ENCODE assay signal across 9 mouse cellular contexts in genomic region chr9:78024823-78025222, GRCm38 (mm10). TPM values are rescaled to one million over a fixed set of nuclear protein-coding genes. Genes with fewer than 3 reads are reported as not detected.
DNase-seq lines count a peak whose midpoint lies in the region; ATAC-seq lines count a peak whose summit lies in the region.
"Had no signal": no experiment of that assay in that cellular context is flagged by ENCODE, and none has a peak within 500 bp of the region (broad histone marks: within the 10 kb centered on the region; RNA-seq: fewer than 3 reads in every experiment).

No protein-coding gene starts in this region.

- H3K4me2 ChIP-seq in liver, embryonic 11.5 days: no peak overlapping the region
- H3K4me2 ChIP-seq in forebrain, embryonic 12.5 days: no peak overlapping the region
- no peak overlapping the region for H3K4me2 ChIP-seq in midbrain, embryonic 15.5 days
- H3K4me2 ChIP-seq: embryonic facial prominence, embryonic 13.5 days had no signal

- intact Hi-C loops in left cerebral cortex, postnatal 10 days (cut with DNase I): loop anchor here (2.0 kb wide), 1 partner anchor 220 kb away; no protein-coding TSS in a partner anchor

- no peak overlapping the region for H3K9ac ChIP-seq in liver, embryonic 11.5 days (ENCODE audit: low read depth, low read length)
- no peak overlapping the region for H3K9ac ChIP-seq in forebrain, embryonic 12.5 days
- H3K9ac ChIP-seq in midbrain, embryonic 15.5 days: no peak overlapping the region
- H3K9ac ChIP-seq: embryonic facial prominence, embryonic 13.5 days had no signal

- 20% methylated on average over 3 of the region's 3 CpGs for WGBS in liver, embryonic 11.5 days
- WGBS in forebrain, embryonic 12.5 days: 21% methylated on average over 3 of the region's 3 CpGs
- WGBS in midbrain, embryonic 15.5 days: 18% methylated on average over 3 of the region's 3 CpGs

- no peaks in the 10 kb centered on the region for H3K9me3 ChIP-seq in liver, embryonic 11.5 days (ENCODE audit: control insufficient read depth, low read length)
- no peaks in the 10 kb centered on the region for H3K9me3 ChIP-seq in forebrain, embryonic 12.5 days
- H3K9me3 ChIP-seq in midbrain, embryonic 15.5 days: no peaks in the 10 kb centered on the region
- H3K9me3 ChIP-seq: embryonic facial prominence, embryonic 13.5 days had no signal

- no peak for ATAC-seq in liver, embryonic 11.5 days (replicated peaks; ENCODE audit: low FRiP score)
- ATAC-seq in forebrain, embryonic 12.5 days (ENCODE audit: low FRiP score): peak; percentile 70; the same call in 1 of the 2 replicates
- ATAC-seq in midbrain, embryonic 15.5 days (replicated peaks): peak; percentile 75

- no peaks in the 10 kb centered on the region; the same call in 1 of the 2 replicates for H3K27me3 ChIP-seq in liver, embryonic 11.5 days (replicated peaks; ENCODE audit: control insufficient read depth, insufficient read depth, low read length)
- 0 out of 2 replicates have a peak, but pooled peaks cover 3% of the 10 kb centered on the region for H3K27me3 ChIP-seq in forebrain, embryonic 12.5 days
- no peaks in the 10 kb centered on the region for H3K27me3 ChIP-seq in midbrain, embryonic 15.5 days (replicated peaks)
- no peaks in the 10 kb centered on the region for H3K27me3 ChIP-seq in splenic B cell, adult 2 months (ENCODE audit: control insufficient read depth, insufficient read depth, low read length, poor library complexity, severe bottlenecking)
- H3K27me3 ChIP-seq: embryonic facial prominence, embryonic 13.5 days had no signal

- H3K4me1 ChIP-seq in liver, embryonic 11.5 days (replicated peaks; ENCODE audit: control insufficient read depth, insufficient read depth, low read length): no peaks in the 10 kb centered on the region; the same call in 1 of the 2 replicates
- H3K4me1 ChIP-seq in forebrain, embryonic 12.5 days: peaks cover 10% of the 10 kb centered on the region
- H3K4me1 ChIP-seq in midbrain, embryonic 15.5 days: no peaks in the 10 kb centered on the region

- H3K27ac ChIP-seq in liver, embryonic 11.5 days (ENCODE audit: low read depth, low read length): no peak overlapping the region
- H3K27ac ChIP-seq in forebrain, embryonic 12.5 days: no peak overlapping the region
- H3K27ac ChIP-seq in midbrain, embryonic 15.5 days: no peak overlapping the region
- H3K27ac ChIP-seq: embryonic facial prominence, embryonic 13.5 days had no signal

- DNase-seq in liver: peak; percentile 62
- DNase-seq in liver, embryonic 11.5 days (ENCODE audit: low spot score): no peak
- peak; percentile 57 for DNase-seq in brain, adult 2 months (ENCODE audit: low read depth, low spot score)
- DNase-seq in induced T-regulatory cell, adult 2 months (ENCODE audit: low read depth): peak; percentile 83
- DNase-seq in left cerebral cortex, postnatal 10 days (ENCODE audit: extremely low spot score in 1 of 2, low spot score in 2 of 2): peak; percentile 47 to 55
- DNase-seq in splenic B cell, adult 2 months (ENCODE audit: low read depth, low spot score): peak; percentile 71

- no peak overlapping the region for H3K4me3 ChIP-seq in liver, embryonic 11.5 days (ENCODE audit: low read depth, low read length)
- no peak overlapping the region for H3K4me3 ChIP-seq in forebrain, embryonic 12.5 days (replicated peaks)
- H3K4me3 ChIP-seq in midbrain, embryonic 15.5 days: no peak overlapping the region
- H3K4me3 ChIP-seq: embryonic facial prominence, embryonic 13.5 days had no signal

- no peaks in the 10 kb centered on the region for H3K36me3 ChIP-seq in liver, embryonic 11.5 days (ENCODE audit: control insufficient read depth, insufficient read depth, low read length)
- H3K36me3 ChIP-seq in forebrain, embryonic 12.5 days (replicated peaks): no peaks in the 10 kb centered on the region
- no peaks in the 10 kb centered on the region for H3K36me3 ChIP-seq in midbrain, embryonic 15.5 days (replicated peaks)
- no peaks in the 10 kb centered on the region for H3K36me3 ChIP-seq in splenic B cell, adult 2 months (ENCODE audit: control insufficient read depth, insufficient read depth, low read length, poor library complexity, severe bottlenecking)
- H3K36me3 ChIP-seq: embryonic facial prominence, embryonic 13.5 days had no signal

RNA-seq across cellular contexts. Expression of gene Gcm1, which starts 26.9 kb away (rescaled TPM):
- not detected in 2 replicates for polyA plus RNA-seq in liver, embryonic 11.5 days (2014; fragmentation: Nextera tagmentation; extraction: Ambion mirVana)
- polyA plus RNA-seq in forebrain, embryonic 12.5 days (2016; fragmentation: Nextera tagmentation; extraction: Ambion mirVana): not detected in 2 replicates
- not detected for total RNA-seq in left cerebral cortex, postnatal 10 days (2021)
- polyA plus RNA-seq in midbrain, embryonic 15.5 days (2015; fragmentation: Nextera tagmentation; extraction: Ambion mirVana): not detected in 2 replicates
